Mouse (Mus musculus) midbrain, embryonic 14.5 days (tissue): Measurements from ENCODE around the gene Fam110c. TPM values are rescaled to one million over a fixed set of nuclear protein-coding genes. Genes with fewer than 3 reads are reported as not detected.

Experiments used
- ATAC-seq: fragments of 200-750 bp; cut with Nextera tagmentation; 2 replicates; pipeline ENCODE4 v1.8.0; 2017; ENCODE audit warnings: moderate number of reproducible peaks, moderate library complexity; ENCODE audit not compliant: low FRiP score, low TSS enrichment
- DNase-seq: peaks from one replicate; pipeline ENCODE4 v3.0.0-alpha.2; 2015
- H3K27ac ChIP-seq: fragments of 300-500 bp; sonication (generic); replicated peaks from 2 replicates; pipeline ENCODE4 v1.5.1; 2014; ENCODE audit warnings: mild to moderate bottlenecking, low read depth, low read length, moderate library complexity
- H3K27me3 ChIP-seq: fragments of 300-500 bp; sonication (generic); 2 replicates; pipeline ENCODE4 v1.6.1; 2014; ENCODE audit warnings: low read length, control low read depth, mixed read lengths; ENCODE audit not compliant: control insufficient read depth, insufficient read depth
- H3K36me3 ChIP-seq: fragments of 300-500 bp; sonication (generic); 2 replicates; pipeline ENCODE4 v1.6.1; 2014; ENCODE audit warnings: low read length, control low read depth; ENCODE audit not compliant: control insufficient read depth, insufficient read depth
- H3K4me1 ChIP-seq: fragments of 300-500 bp; sonication (generic); 2 replicates; pipeline ENCODE4 v1.6.1; 2014; ENCODE audit warnings: mild to moderate bottlenecking, antibody characterized with exemption, low read length, control low read depth; ENCODE audit not compliant: control insufficient read depth, insufficient read depth
- H3K4me2 ChIP-seq: fragments of 300-500 bp; sonication (generic); 2 replicates; pipeline ENCODE4 v1.6.1; 2014; ENCODE audit warnings: mild to moderate bottlenecking, low read length, moderate library complexity
- H3K4me3 ChIP-seq: fragments of 300-500 bp; sonication (generic); replicated peaks from 2 replicates; pipeline ENCODE4 v1.5.1; 2014; ENCODE audit warnings: low read depth, low read length
- H3K9ac ChIP-seq: fragments of 300-500 bp; sonication (generic); replicated peaks from 2 replicates; pipeline ENCODE4 v1.6.1; 2014; ENCODE audit warnings: mild to moderate bottlenecking, low read length, moderate library complexity
- H3K9me3 ChIP-seq: fragments of 300-500 bp; sonication (generic); 2 replicates; pipeline ENCODE4 v1.6.1; 2016; ENCODE audit warnings: low read length, control low read depth, mixed read lengths; ENCODE audit not compliant: control insufficient read depth
- WGBS: fragments of 180-500 bp; shearing (Covaris S2); extraction: QIAGEN DNeasy Blood & Tissue Kit; methylation state at CpG from one replicate; pipeline ENCODE4 v1.1.7; 2014; 5-methylcytosine and 5-hydroxymethylcytosine counted together
- polyA plus RNA-seq: library from polyadenylated mRNA; unstranded; fragments of >200 nt; fragmentation: Nextera tagmentation; extraction: Ambion mirVana; gene quantifications from 2 replicates; pipeline ENCODE4 v1.2.1, GENCODE M21; 2014

Gene Fam110c
- polyA plus RNA-seq, 1 experiment from 2014 or later = 0.11 TPM

GRCm38 (mm10) chr12:31129548-31129947 is 55.9 kb downstream of the Fam110c start:
- Histone ChIP-seq H3K4me1 (no peaks in the 10 kb centered on the region), H3K4me2 (no peak overlapping the region), H3K27me3 (no peaks in the 10 kb centered on the region), H3K9me3 (no peaks in the 10 kb centered on the region), H3K9ac (no peak overlapping the region), H3K36me3 (no peaks in the 10 kb centered on the region), H3K27ac (no peak overlapping the region), H3K4me3 (no peak overlapping the region)
- DNase-seq = no peak
- 92% methylated on average over 4 of the region's 4 CpGs for whole genome bisulfite sequencing
- ATAC-seq = no peak

Other genes with a start within 250 kb of the Fam110c start
- gene Alkal2, start 189.5 kb upstream of the Fam110c start, polyA plus RNA-seq = 0.58 TPM in 1 of 2 replicates, not detected in the other
- gene Acp1, start 162.3 kb upstream of the Fam110c start, polyA plus RNA-seq = 135 and 138 TPM in 2 replicates
- gene Sh3yl1, start 162.2 kb upstream of the Fam110c start, polyA plus RNA-seq = 47.5 and 49.9 TPM in 2 replicates
- not detected in 2 replicates for gene Gm6993, start 166.9 kb downstream of the Fam110c start, polyA plus RNA-seq
- 3.9 and 16.7 TPM in 2 replicates for gene Lamb1, start 191.4 kb downstream of the Fam110c start, polyA plus RNA-seq